Mouse (Mus musculus): Measurements from ENCODE around the gene Btbd9.

DNA sequence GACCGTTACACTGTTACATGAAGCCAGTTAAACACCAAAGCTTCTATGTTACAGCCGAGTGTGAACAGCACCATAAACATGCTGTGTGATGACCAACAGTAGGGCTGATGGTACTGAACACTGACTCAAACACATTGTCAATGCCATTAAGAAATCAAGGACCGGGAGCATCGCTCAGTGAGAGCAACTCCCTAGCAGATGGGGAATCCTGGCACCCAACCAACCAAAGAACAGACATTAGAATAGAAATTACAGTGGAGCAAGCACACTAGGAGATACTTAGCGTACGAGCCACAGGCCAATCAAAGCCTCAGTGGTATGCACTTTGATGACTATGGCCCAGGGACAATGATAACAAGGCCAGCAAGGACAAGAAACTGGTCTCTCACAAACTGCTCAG is 303.5 kb downstream of the Btbd9 start:
- TF ChIP-seq POLR2A (IDR thresholded peaks at IDR 0.05; ENCODE audit: low read depth, low read length) (no peak), CTCF (IDR thresholded peaks at IDR 0.05; ENCODE audit: extremely low read depth, insufficient read length, insufficient replicate concordance, low read depth, low read length) (no peak)

Data from small intestine, adult 2 months (tissue).